Mouse (Mus musculus): ENCODE data around the gene Olfr1233. TPM values are rescaled to one million over a fixed set of nuclear protein-coding genes. Genes with fewer than 3 reads are reported as not detected.

Olfr1233 gene
- total RNA-seq (2021), result not detected
- long read RNA-seq, experiment 1, result 0 reads
- long read RNA-seq, experiment 2, result 0 reads

GRCm38 (mm10) chr2:89342298-89342697 lies at the start of gene Olfr1233:
Gene Olfr1233 (minus strand): TSS chr2:89342398.
- DNase-seq (ENCODE audit: low spot score in 2 of 2), result no peak

GRCm38 (mm10) chr2:89364765-89365164 lies 22.6 kb upstream of the Olfr1233 start, which contains the start of gene Olfr1234:
Gene Olfr1234 (minus strand): TSS chr2:89364865.
- DNase-seq (ENCODE audit: low spot score in 2 of 2), result no peak

- no peak for DNase-seq (ENCODE audit: low spot score in 2 of 2)
These were observed 12.6 kb downstream of the Olfr1233 start, which contains the start of gene Olfr1232 for GRCm38 (mm10) chr2:89329575-89329974. Gene Olfr1232 (minus strand): TSS chr2:89329675.

- DNase-seq (ENCODE audit: low spot score in 2 of 2), result no peak
These were observed 35.2 kb downstream of the Olfr1233 start, which contains the start of gene Olfr1231 for GRCm38 (mm10) chr2:89306974-89307373. Gene Olfr1231 (minus strand): TSS chr2:89307074.

GRCm38 (mm10) chr2:89297168-89297567 lies 45.0 kb downstream of the Olfr1233 start, which contains the start of gene Olfr1230:
Gene Olfr1230 (minus strand): TSS chr2:89297268.
- DNase-seq (ENCODE audit: low spot score in 2 of 2), result no peak

GRCm38 (mm10) chr2:89287914-89288313 lies 54.3 kb downstream of the Olfr1233 start, which contains the start of gene Olfr1229:
Gene Olfr1229 (minus strand): TSS chr2:89288014.
- no peak for DNase-seq (ENCODE audit: low spot score in 2 of 2)

Other genes starting within 250 kb of the Olfr1233 start
- gene Olfr1220, start 235.6 kb downstream of the Olfr1233 start, total RNA-seq (2021), result not detected
- not detected for gene Olfr1221, start 225.1 kb downstream of the Olfr1233 start, total RNA-seq (2021)
- not detected for gene Olfr1222, start 209.3 kb downstream of the Olfr1233 start, total RNA-seq (2021)
- gene Olfr1223, start 190.8 kb downstream of the Olfr1233 start, total RNA-seq (2021), result not detected
- not detected for gene Olfr1224-ps1, start 178.3 kb downstream of the Olfr1233 start, total RNA-seq (2021)
- gene Olfr1225, start 167.7 kb downstream of the Olfr1233 start, total RNA-seq (2021), result not detected
- gene Olfr1226, start 142.3 kb downstream of the Olfr1233 start, total RNA-seq (2021), result not detected
- gene Olfr1228, start 88.3 kb downstream of the Olfr1233 start, total RNA-seq (2021), result not detected
- not detected for gene Olfr1229, start 54.4 kb downstream of the Olfr1233 start, total RNA-seq (2021)
- gene Olfr1230, start 45.1 kb downstream of the Olfr1233 start, total RNA-seq (2021), result not detected
- gene Olfr1231, start 35.3 kb downstream of the Olfr1233 start, total RNA-seq (2021), result not detected
- gene Olfr1232, start 12.7 kb downstream of the Olfr1233 start, total RNA-seq (2021), result not detected
- gene Olfr1234, start 22.5 kb upstream of the Olfr1233 start, total RNA-seq (2021), result not detected
- gene Olfr1238, start 67.3 kb upstream of the Olfr1233 start, total RNA-seq (2021), result not detected
- gene Olfr1239, start 78.0 kb upstream of the Olfr1233 start, total RNA-seq (2021), result not detected
- gene Olfr1240, start 100.6 kb upstream of the Olfr1233 start, total RNA-seq (2021), result not detected
- not detected for gene Olfr1241, start 144.7 kb upstream of the Olfr1233 start, total RNA-seq (2021)
- not detected for gene Olfr1242, start 155.9 kb upstream of the Olfr1233 start, total RNA-seq (2021)
- not detected for gene Olfr1243, start 189.1 kb upstream of the Olfr1233 start, total RNA-seq (2021)
- gene Olfr1245, start 236.0 kb upstream of the Olfr1233 start, total RNA-seq (2021), result not detected

Measured in gastrocnemius, postnatal 4 days (tissue).